10 mouse cellular contexts compared by ENCODE assay signal in the genomic region with DNA sequence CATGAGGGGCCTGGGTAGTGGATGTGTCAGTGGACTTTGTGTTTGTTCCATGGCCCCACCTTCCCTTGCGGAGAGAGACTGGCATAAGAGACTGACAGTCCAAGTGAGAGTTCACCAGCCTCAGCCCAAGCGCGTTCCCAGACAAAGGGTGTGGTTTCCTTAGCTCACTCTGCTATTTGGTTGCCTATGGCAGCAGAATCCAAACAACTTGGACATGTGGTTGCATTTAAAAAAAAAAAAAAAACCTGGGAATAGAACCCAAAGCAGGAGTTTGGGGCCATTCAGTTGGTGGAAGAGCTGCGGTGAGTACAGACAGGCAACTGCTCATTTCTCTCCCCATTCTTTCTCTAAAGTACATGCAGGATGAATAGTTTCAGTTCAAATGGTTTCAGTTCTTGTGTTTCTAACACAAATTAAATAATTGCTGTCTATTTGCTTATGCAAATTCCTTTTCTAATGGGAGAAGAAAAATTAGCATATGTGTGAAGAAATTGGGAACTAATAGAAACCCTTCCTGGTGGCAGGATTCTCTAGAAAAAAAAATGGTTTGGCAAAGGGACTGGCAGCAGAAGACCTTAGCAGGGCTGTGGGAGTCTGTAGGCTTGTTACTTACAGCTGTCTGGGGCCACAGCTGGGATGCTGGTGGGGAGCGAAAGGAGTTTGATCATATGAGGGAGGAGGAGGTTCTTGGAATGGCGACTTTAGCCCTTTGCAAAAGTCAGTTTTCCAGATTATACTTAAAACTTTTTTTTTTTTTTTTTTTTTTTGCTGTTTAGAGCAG. TPM values are rescaled to one million over a fixed set of nuclear protein-coding genes. Genes with fewer than 3 reads are reported as not detected.
DNase-seq lines count a peak whose midpoint lies in the region; ATAC-seq and TF ChIP-seq lines count a peak whose summit lies in the region.
"Had no signal": no experiment of that assay in that cellular context is flagged by ENCODE, and none has a peak within 500 bp of the region (broad histone marks: within the 10 kb centered on the region; RNA-seq: fewer than 3 reads in every experiment).

No protein-coding gene starts in this region.

- H3K27ac ChIP-seq in hindbrain, embryonic 16.5 days (ENCODE audit: low read depth, low read length) = no peak overlapping the region
- H3K27ac ChIP-seq in hindbrain, embryonic 14.5 days = no peak overlapping the region
- no peak overlapping the region for H3K27ac ChIP-seq in midbrain, postnatal 0 days (ENCODE audit: low read depth, low read length)

- H3K9ac ChIP-seq in hindbrain, embryonic 16.5 days (ENCODE audit: low read depth, low read length) = no peak overlapping the region
- H3K9ac ChIP-seq in hindbrain, embryonic 14.5 days = no peak overlapping the region
- no peak overlapping the region for H3K9ac ChIP-seq in midbrain, postnatal 0 days (replicated peaks; ENCODE audit: low read length, poor library complexity, severe bottlenecking)

- TF ChIP-seq CTCF in midbrain, postnatal 0 days (IDR thresholded peaks at IDR 0.05) = no peak

- no peak for DNase-seq in hindbrain, embryonic 14.5 days (ENCODE audit: low spot score)
- DNase-seq in embryo, embryonic 10.5 days (ENCODE audit: low spot score) = peak; percentile 19
- peak; percentile 29 for DNase-seq in heart, postnatal 4 days
- peak; percentile 39 for DNase-seq in midbrain, postnatal 0 days (ENCODE audit: low spot score)
- DNase-seq in right cerebral cortex, postnatal 4 days = no peak
- no peak for DNase-seq in adrenal gland, postnatal 4 days (ENCODE audit: low spot score in 2 of 2)
- no peak for DNase-seq in natural killer cell, adult 2 months (ENCODE audit: low spot score in 2 of 2)
- DNase-seq: cerebellum, postnatal 14 days had no signal

- H3K36me3 ChIP-seq in hindbrain, embryonic 16.5 days (ENCODE audit: control insufficient read depth, insufficient read depth, low read length) = 0 out of 2 replicates have a peak, but pooled peaks cover 3% of the 10 kb centered on the region
- H3K36me3 ChIP-seq in hindbrain, embryonic 14.5 days (replicated peaks; ENCODE audit: control insufficient read depth, insufficient read depth) = peaks cover 6% of the 10 kb centered on the region; the same call in 1 of the 2 replicates
- H3K36me3 ChIP-seq in midbrain, postnatal 0 days (ENCODE audit: insufficient read depth, low read length) = no peaks in the 10 kb centered on the region

- ATAC-seq in hindbrain, embryonic 16.5 days = peak; percentile 74
- no peak; the same call in 1 of the 2 replicates for ATAC-seq in hindbrain, embryonic 14.5 days (ENCODE audit: low FRiP score)
- ATAC-seq in midbrain, postnatal 0 days (ENCODE audit: low FRiP score) = no peak
- ATAC-seq: inflammation-experienced regulatory T-cells, adult 6 months had no signal

- no peaks in the 10 kb centered on the region for H3K27me3 ChIP-seq in hindbrain, embryonic 16.5 days (replicated peaks; ENCODE audit: control insufficient read depth, insufficient read depth, low read length)
- no peaks in the 10 kb centered on the region for H3K27me3 ChIP-seq in hindbrain, embryonic 14.5 days (ENCODE audit: control insufficient read depth, insufficient read depth, low read length)
- no peaks in the 10 kb centered on the region for H3K27me3 ChIP-seq in midbrain, postnatal 0 days (ENCODE audit: insufficient read depth, low read length)

- no peaks in the 10 kb centered on the region for H3K9me3 ChIP-seq in hindbrain, embryonic 16.5 days (ENCODE audit: control insufficient read depth, low read length)
- no peaks in the 10 kb centered on the region for H3K9me3 ChIP-seq in hindbrain, embryonic 14.5 days (ENCODE audit: control insufficient read depth, low read length)
- H3K9me3 ChIP-seq in midbrain, postnatal 0 days (ENCODE audit: low read length) = no peaks in the 10 kb centered on the region

- no peaks in the 10 kb centered on the region for H3K4me1 ChIP-seq in hindbrain, embryonic 16.5 days (ENCODE audit: control insufficient read depth, insufficient read depth, low read depth, low read length)
- no peaks in the 10 kb centered on the region for H3K4me1 ChIP-seq in hindbrain, embryonic 14.5 days (replicated peaks; ENCODE audit: control insufficient read depth, insufficient read depth, low read length)
- H3K4me1 ChIP-seq in midbrain, postnatal 0 days (ENCODE audit: insufficient read depth, low read length) = no peaks in the 10 kb centered on the region

- 47% methylated on average over 6 of the region's 6 CpGs for WGBS in hindbrain, embryonic 16.5 days
- 58% methylated on average over 6 of the region's 6 CpGs for WGBS in hindbrain, embryonic 14.5 days
- 65% methylated on average over 6 of the region's 6 CpGs for WGBS in midbrain, postnatal 0 days

- no peak overlapping the region for H3K4me3 ChIP-seq in hindbrain, embryonic 16.5 days (ENCODE audit: low read length)
- no peak overlapping the region for H3K4me3 ChIP-seq in hindbrain, embryonic 14.5 days (replicated peaks; ENCODE audit: low read length)
- H3K4me3 ChIP-seq in midbrain, postnatal 0 days (ENCODE audit: low read depth, low read length) = no peak overlapping the region

- H3K4me2 ChIP-seq in hindbrain, embryonic 16.5 days (ENCODE audit: low read length) = no peak overlapping the region
- no peak overlapping the region for H3K4me2 ChIP-seq in hindbrain, embryonic 14.5 days (replicated peaks)
- H3K4me2 ChIP-seq in midbrain, postnatal 0 days (ENCODE audit: low read depth, low read length, poor library complexity, severe bottlenecking) = no peak overlapping the region

RNA-seq across cellular contexts. Expression of a gene that starts 35.7 kb away (rescaled TPM):
- 0.40 and 0.51 TPM in 2 replicates for polyA plus RNA-seq in hindbrain, embryonic 16.5 days (2015; fragmentation: Nextera tagmentation; extraction: Ambion mirVana)
- 0.60 and 0.72 TPM in 2 replicates for polyA plus RNA-seq in hindbrain, embryonic 14.5 days (2014; fragmentation: Nextera tagmentation; extraction: Ambion mirVana)
- 1 to 10 TPM; 3.2 to 4.3 TPM for total RNA-seq in heart, postnatal 4 days (2021)
- total RNA-seq in midbrain, postnatal 0 days (2014; rRNA removed) = not detected in 2 replicates
- polyA plus RNA-seq in midbrain, postnatal 0 days (2015; fragmentation: Nextera tagmentation; extraction: Ambion mirVana) = 0.33 and 0.53 TPM in 2 replicates
- total RNA-seq in adrenal gland, postnatal 4 days (2021) = 1 to 10 TPM; 3.9 to 5.6 TPM

RNA-seq across cellular contexts. Expression of a gene that starts 54.9 kb away (rescaled TPM):
- 212 and 226 TPM in 2 replicates for polyA plus RNA-seq in hindbrain, embryonic 16.5 days (2015; fragmentation: Nextera tagmentation; extraction: Ambion mirVana)
- 192 and 215 TPM in 2 replicates for polyA plus RNA-seq in hindbrain, embryonic 14.5 days (2014; fragmentation: Nextera tagmentation; extraction: Ambion mirVana)
- 100 to 1,000 TPM; 278 to 293 TPM for total RNA-seq in heart, postnatal 4 days (2021)
- 227 and 233 TPM in 2 replicates for total RNA-seq in midbrain, postnatal 0 days (2014; rRNA removed)
- polyA plus RNA-seq in midbrain, postnatal 0 days (2015; fragmentation: Nextera tagmentation; extraction: Ambion mirVana) = 231 and 234 TPM in 2 replicates
- 100 to 1,000 TPM in 1 of 2 experiments, 10 to 100 TPM in 1; 56.5 to 130 TPM for total RNA-seq in adrenal gland, postnatal 4 days (2021)
- polyA plus RNA-seq: inflammation-experienced regulatory T-cells, adult 6 months had no signal

Comparison
In these comparisons a context has a peak if more than half of its experiments do, and no peak if none do; other contexts are left out.
1. DNase-seq: peak in embryo, embryonic 10.5 days (single experiment), heart, postnatal 4 days (single experiment) and midbrain, postnatal 0 days (single experiment); none in hindbrain, embryonic 14.5 days (single experiment), right cerebral cortex, postnatal 4 days (single experiment), adrenal gland, postnatal 4 days (0 of 2) and natural killer cell, adult 2 months (0 of 2).